Mouse (Mus musculus) forelimb bud, embryonic 11.5 days (tissue): ENCODE data around the gene Ap4b1.

Experiments used
- DNase-seq: peaks from one replicate; pipeline ENCODE4 v3.0.0-alpha.2; 2012; ENCODE audit warnings: low read depth, low spot score

The Ap4b1 gene

DNA sequence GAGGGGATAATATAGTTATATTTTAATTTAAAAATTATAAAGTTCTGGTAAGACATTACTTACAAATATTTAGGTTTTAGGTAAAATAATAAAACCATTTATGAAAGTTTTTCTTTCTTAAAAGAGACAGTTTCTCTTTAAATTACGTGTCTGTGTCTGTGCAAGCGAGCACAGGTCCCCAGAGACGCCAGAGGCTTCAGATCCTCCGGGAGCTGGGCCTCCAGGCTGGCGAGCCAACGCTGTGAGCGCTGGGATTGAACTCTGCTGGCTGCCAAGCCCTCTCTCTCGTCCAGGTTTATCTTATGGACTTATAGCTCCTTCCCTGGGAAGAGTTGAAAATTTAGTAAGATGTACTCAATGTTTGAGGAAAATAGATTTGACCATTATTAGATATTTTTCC lies 44.5 kb downstream of the Ap4b1 start:
- no peak for DNase-seq

DNA sequence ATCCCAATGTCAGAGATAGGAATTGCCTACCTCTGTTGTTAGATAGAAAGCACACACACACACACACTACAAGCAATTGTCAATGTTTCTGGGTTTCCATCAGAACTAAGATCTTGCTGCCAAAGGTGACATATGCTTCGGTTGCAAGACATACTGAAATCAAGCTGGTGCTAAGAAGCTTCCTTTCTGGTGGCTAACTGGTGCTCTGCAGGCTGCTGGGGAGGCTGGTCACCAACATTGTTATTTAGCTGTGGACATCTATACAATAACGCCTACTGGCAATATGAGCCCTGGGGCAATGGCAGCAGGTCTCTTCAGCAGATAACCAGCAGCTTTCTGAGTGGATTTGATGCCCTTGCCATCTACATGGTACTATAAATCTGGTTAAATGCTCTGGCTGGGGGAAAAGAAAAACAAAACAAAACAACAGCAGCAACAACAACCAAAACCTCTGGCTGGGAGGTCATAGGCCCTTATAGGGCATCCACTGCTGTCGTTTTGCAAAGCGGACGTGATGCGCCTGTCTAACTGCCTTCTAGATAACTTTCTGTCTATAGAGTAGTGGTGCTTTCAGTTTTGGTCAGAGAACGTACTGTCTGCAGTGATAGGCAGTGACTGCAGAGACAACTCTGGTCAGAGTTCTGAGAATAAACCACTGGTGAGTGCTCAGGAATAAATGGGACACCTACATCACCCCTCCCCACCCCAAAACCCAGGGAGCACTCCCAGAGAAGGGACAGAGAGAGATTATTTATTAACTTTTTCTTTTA lies 47.9 kb downstream of the Ap4b1 start:
- DNase-seq: no peak

DNA sequence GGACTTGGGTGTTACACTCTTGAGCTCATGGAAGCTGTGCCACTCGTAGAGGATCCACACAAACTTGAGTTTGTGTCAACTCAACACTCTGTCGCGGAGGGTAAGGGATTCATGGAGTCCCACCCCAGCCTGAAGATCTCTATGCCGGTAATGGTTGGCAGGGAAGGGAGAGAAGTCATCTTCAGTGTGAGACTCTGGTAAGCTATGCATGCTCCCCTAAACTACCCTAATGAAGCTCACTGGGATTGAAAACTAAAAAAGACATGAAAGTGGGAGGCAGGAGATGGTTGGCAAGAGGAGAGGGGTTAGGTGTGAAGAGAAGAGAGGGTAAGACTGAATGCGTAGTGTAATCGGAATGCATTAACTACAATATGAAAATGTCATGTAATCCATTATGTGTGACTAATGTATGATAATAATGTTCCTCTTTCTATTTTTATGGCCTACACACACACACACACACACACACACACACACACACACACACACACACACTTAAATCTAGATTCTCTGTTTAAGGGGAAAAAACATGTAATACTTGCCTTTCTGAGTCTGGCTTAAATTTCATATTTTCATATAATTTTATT lies 48.8 kb downstream of the Ap4b1 start:
- no peak for DNase-seq

DNA sequence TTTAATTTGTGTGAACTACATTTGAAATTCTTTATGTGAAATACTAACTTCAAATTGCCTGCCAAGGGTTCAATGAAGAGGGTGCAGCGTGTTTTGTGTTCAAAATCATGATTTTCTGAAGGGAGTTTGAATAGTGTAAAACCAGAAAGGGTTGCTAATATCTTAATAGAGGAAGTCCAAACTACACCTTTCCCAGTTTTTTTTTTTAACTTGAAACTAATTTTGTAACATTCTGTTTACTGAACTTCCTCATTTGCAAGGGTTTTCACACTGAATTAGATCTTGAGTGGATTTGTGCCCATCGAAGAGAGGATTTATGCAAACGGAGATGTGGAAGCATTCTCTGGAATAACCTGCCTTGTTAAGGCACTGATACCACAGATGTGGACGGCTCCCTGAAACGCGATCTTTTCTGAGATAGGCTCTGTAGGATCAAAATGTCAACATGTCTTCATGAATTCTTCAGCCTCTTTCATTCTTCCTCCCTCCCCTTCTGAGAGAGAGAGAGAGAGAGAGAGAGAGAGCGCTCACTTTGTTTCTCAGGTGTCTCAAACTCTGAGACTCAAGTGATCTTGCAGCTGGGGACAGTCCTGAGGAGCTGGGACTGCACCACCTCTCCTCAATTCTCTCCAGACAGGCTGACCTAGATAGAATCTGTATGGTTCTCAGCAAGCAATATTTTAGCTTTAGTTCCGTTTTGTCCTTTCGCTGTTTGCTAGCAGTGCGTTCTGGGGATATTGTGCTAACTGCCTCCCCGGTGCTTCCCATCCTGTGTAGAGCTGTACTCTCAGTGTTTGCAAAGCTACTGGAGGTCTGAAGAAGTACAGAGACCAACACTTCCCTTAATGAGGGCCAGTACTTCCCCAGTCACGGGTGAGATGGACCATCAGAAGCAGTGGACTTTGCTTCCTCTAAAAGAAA lies 49.8 kb downstream of the Ap4b1 start, which contains the start of gene Ptpn22:
Gene Ptpn22, plus strand, starts transcription at position 915 of the 921 bp plus-strand sequence.
- no peak for DNase-seq

DNA sequence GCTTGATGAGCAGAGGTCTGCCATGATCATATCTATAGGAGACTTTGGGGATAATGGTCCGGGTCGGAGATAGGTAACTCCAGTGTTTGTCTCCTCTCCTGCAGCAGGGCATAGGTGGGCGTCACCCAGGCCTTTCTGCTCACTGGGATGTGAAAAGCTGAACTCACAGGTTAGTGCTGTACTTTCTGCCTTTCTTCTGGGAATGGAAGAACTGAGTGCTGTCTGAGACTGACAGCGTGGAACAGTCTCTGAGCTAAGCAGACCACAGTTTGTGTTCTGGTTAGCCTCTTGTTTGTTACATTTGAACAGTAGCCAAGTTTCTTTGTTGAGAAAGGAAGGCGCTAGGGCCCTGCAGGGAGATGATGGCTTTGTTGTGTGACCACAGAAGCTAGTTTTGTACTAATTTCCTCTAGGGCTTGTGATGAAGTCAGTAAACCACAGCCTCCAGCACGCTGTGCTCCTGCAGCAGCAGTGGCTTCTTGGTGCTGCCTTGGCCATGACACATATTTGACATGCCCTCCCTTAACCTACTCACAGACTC lies 50.6 kb downstream of the Ap4b1 start:
- DNase-seq: no peak

DNA sequence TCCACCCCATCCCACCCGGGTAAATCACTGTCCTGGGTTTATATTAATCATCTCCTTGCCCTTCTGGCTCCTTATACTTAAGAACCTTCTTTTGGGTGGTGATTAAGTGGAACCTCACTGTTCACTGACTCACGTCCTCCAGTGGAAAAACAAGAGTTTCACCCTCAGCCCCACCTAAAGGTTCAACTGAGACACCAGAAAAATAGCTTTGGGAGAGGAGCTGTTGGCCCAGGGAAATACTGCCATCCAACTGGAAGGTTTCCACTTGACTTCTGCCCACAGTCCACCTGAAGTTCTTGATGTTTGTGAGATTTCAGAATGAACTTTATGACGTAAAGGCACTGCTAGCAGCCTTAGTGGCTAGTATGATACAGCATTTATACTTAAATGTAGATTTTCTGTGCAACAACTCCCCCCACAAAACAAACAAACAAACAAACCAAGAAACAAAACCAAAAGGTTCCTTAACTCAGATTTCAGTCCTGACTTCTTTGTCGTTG lies 53.5 kb downstream of the Ap4b1 start:
- DNase-seq: no peak

DNA sequence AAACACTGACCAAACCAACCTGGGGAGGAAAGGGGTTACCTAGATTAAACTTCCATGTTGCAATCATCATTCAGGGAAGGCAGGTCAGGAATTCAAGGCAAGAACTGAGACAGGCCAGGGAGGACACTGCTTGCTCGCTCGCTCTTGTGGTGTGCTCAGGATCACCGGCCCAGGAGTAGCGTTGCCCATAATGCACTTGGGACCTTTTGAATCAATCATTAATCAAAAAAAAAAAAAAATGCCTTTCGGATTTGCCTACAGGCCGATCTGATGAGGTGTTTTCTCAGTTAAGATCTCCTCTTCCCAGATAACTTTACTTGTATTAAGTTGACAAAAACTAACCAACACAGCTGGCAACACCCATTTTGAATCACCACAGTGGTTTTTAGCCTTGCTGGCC lies 54.9 kb downstream of the Ap4b1 start:
- no peak for DNase-seq

DNA sequence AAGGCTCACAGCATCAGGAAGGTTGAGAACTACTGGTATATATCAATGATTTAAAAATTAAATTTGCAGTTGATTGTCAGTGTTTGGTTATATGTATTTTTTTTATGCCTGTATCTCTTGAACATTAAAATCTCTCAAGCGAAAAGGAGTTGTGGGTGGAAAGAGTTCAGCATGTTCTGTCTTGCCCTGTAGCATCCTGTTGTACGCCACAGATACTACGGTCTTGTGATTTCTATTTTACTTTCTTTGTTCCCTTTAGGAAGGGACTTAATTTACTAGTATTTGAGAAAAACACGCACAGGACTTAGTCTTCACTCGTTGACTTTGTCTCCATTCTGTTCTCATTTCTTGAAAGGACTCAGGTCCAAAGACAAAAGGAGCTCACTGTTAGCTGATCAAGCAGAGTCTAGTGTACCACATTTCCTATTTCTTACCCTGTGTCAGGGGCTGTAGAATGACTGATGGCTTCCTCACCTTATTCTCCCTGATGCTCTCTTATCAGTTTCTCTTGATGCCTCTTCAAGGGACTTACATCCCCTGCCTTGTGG lies 58.2 kb downstream of the Ap4b1 start:
- no peak for DNase-seq

DNA sequence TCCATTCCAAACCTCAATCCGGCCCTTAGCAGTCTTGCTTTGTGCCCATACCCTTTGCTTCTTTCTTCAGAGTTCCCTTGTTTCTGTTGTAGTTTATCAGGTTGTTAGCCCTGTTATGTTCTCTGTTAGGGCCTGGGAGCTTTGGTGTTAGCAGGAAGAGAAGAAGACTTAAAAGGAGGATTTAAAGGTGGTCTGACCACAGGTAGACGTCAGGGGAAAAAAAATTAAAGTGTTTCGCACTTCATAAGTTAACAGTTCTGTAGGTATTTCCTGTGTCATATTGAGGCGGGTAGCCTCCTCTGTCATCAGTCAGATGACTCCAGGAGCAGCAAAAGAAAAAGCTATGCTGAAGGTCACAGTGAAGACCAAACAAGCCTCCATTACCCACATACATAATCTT lies 58.7 kb downstream of the Ap4b1 start:
- no peak for DNase-seq
